Mouse (Mus musculus) midbrain, embryonic 12.5 days (tissue): ENCODE measurements around the gene Gm3285. TPM values are rescaled to one million over a fixed set of nuclear protein-coding genes. Genes with fewer than 3 reads are reported as not detected.

Experiments
- ATAC-seq: fragments of 200-750 bp; cut with Nextera tagmentation; 2 replicates; pipeline ENCODE4 v1.8.0; 2017; ENCODE audit warnings: low read depth, moderate TSS enrichment, moderate library complexity; ENCODE audit not compliant: low FRiP score
- H3K27ac ChIP-seq: fragments of 300-500 bp; sonication (generic); replicated peaks from 2 replicates; pipeline ENCODE4 v1.5.1; 2016; ENCODE audit warnings: mild to moderate bottlenecking
- H3K27me3 ChIP-seq: fragments of 300-500 bp; sonication (generic); 2 replicates; pipeline ENCODE4 v1.6.1; 2016; ENCODE audit warnings: mild to moderate bottlenecking
- H3K36me3 ChIP-seq: fragments of 300-500 bp; sonication (generic); 2 replicates; pipeline ENCODE4 v1.6.1; 2016
- H3K4me1 ChIP-seq: fragments of 300-500 bp; sonication (generic); 2 replicates; pipeline ENCODE4 v1.6.1; 2016
- H3K4me2 ChIP-seq: fragments of 300-500 bp; sonication (generic); replicated peaks from 2 replicates; pipeline ENCODE4 v1.6.1; 2016; ENCODE audit warnings: mild to moderate bottlenecking, moderate library complexity
- H3K4me3 ChIP-seq: fragments of 300-500 bp; sonication (generic); 2 replicates; pipeline ENCODE4 v1.5.1; 2016; ENCODE audit warnings: mild to moderate bottlenecking
- H3K9ac ChIP-seq: fragments of 300-500 bp; sonication (generic); replicated peaks from 2 replicates; pipeline ENCODE4 v1.6.1; 2016; ENCODE audit warnings: mild to moderate bottlenecking, moderate library complexity
- H3K9me3 ChIP-seq: fragments of 300-500 bp; sonication (generic); 2 replicates; pipeline ENCODE4 v1.6.1; 2016; ENCODE audit warnings: mild to moderate bottlenecking
- WGBS: fragments of 180-500 bp; shearing (Covaris S2); methylation state at CpG from one replicate; pipeline ENCODE4 v1.1.7; 2016; 5-methylcytosine and 5-hydroxymethylcytosine counted together
- polyA plus RNA-seq: library from polyadenylated mRNA; unstranded; fragments of >200 nt; fragmentation: Nextera tagmentation; extraction: Ambion mirVana; gene quantifications from 2 replicates; pipeline ENCODE4 v1.2.1, GENCODE M21; 2016

Gm3285 gene
- polyA plus RNA-seq = not detected in 2 replicates

GRCm38 (mm10) chr10:77861675-77862074 lies at the start of gene Gm3285:
TSS of gene Gm3285 (plus strand) at chr10:77861975.
- peaks cover 6% of the 10 kb centered on the region; the same call in 1 of the 2 replicates for H3K4me1 ChIP-seq
- H3K27me3 ChIP-seq = no peaks in the 10 kb centered on the region
- no peaks in the 10 kb centered on the region for H3K9me3 ChIP-seq
- ATAC-seq = no peak
- 56% methylated on average over 7 of the region's 7 CpGs for WGBS
- no peaks in the 10 kb centered on the region for H3K36me3 ChIP-seq
- no peak within 1 kb of the TSS for H3K9ac ChIP-seq
- H3K4me2 ChIP-seq = no peak within 1 kb of the TSS
- no peak within 1 kb of the TSS for H3K4me3 ChIP-seq
- H3K27ac ChIP-seq = no peak within 1 kb of the TSS

GRCm38 (mm10) chr10:77814382-77814781 lies 47.4 kb upstream of the Gm3285 start, which contains the start of gene Gm2696:
TSS of gene Gm2696 (plus strand) at chr10:77814682.
- Histone ChIP-seq H3K36me3 (no peaks in the 10 kb centered on the region), H3K4me2 (no peak within 1 kb of the TSS), H3K27ac (no peak within 1 kb of the TSS), H3K27me3 (peaks cover 3% of the 10 kb centered on the region; the same call in 1 of the 2 replicates), H3K9ac (no peak within 1 kb of the TSS), H3K9me3 (peaks cover 6% of the 10 kb centered on the region; the same call in 1 of the 2 replicates), H3K4me1 (no peaks in the 10 kb centered on the region), H3K4me3 (no peak within 1 kb of the TSS)
- no peak for ATAC-seq
- 63% methylated on average over 4 of the region's 4 CpGs for WGBS

DNA sequence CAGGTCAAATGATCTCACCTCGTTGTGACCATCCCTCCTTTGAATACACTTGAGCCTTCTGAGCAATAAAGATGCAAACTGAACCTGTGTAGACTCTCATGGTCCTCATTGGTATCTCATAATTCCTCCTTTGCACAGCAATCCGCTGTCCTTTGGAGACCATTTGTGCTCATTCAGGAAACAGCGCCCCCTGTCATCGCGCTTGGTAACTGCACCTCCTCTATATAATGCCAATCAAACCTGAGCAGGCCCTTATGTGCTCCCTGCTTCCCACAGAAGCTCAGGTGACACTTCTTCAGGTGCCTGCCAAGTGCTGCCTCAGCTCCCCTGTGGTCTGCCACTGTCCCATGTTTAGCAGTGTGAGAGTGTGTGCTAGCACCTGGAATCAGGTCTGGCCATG lies 46.3 kb upstream of the Gm3285 start:
- Histone ChIP-seq H3K4me1 (no peaks in the 10 kb centered on the region), H3K9me3 (no peaks in the 10 kb centered on the region), H3K4me2 (no peak overlapping the region), H3K27ac (no peak overlapping the region), H3K36me3 (no peaks in the 10 kb centered on the region), H3K9ac (no peak overlapping the region), H3K27me3 (peaks cover 3% of the 10 kb centered on the region; the same call in 1 of the 2 replicates), H3K4me3 (no peak overlapping the region)
- no peak for ATAC-seq
- 43% methylated on average over 5 of the region's 5 CpGs for WGBS

- Histone ChIP-seq H3K27me3 (peaks cover 3% of the 10 kb centered on the region; the same call in 1 of the 2 replicates), H3K27ac (no peak overlapping the region), H3K4me3 (no peak overlapping the region), H3K4me1 (no peaks in the 10 kb centered on the region), H3K36me3 (no peaks in the 10 kb centered on the region), H3K9ac (no peak overlapping the region), H3K9me3 (peaks cover 3% of the 10 kb centered on the region; the same call in 1 of the 2 replicates), H3K4me2 (no peak overlapping the region)
- ATAC-seq = no peak
- 92% methylated on average over 4 of the region's 4 CpGs for WGBS
These were observed 43.3 kb upstream of the Gm3285 start for GRCm38 (mm10) chr10:77818523-77818922.

DNA sequence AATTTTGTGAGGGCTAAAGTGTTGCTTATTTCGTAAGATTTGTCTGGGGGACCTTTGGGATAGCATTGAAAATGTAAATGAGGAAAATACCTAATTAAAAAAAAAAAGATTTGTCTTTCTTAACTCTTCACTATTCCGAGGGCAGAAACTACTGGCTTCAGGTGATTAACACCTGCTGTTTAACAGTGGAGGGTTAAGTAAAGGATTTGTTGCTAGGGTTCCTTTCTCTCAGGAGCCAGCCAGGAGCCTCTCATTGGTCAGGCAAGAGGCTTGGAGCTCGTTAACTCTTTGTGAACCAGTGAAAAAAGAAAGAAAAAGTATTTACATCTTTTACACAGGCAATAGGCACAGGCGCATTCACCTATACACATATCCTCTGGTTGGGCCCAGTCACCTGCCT lies 42.6 kb upstream of the Gm3285 start:
- Histone ChIP-seq H3K4me2 (no peak overlapping the region), H3K9me3 (peaks cover 3% of the 10 kb centered on the region; the same call in 1 of the 2 replicates), H3K36me3 (no peaks in the 10 kb centered on the region), H3K27ac (no peak overlapping the region), H3K9ac (no peak overlapping the region), H3K4me3 (no peak overlapping the region), H3K4me1 (no peaks in the 10 kb centered on the region), H3K27me3 (peaks cover 3% of the 10 kb centered on the region; the same call in 1 of the 2 replicates)
- WGBS = 22% methylated on average over 4 of the region's 4 CpGs
- no peak for ATAC-seq

DNA sequence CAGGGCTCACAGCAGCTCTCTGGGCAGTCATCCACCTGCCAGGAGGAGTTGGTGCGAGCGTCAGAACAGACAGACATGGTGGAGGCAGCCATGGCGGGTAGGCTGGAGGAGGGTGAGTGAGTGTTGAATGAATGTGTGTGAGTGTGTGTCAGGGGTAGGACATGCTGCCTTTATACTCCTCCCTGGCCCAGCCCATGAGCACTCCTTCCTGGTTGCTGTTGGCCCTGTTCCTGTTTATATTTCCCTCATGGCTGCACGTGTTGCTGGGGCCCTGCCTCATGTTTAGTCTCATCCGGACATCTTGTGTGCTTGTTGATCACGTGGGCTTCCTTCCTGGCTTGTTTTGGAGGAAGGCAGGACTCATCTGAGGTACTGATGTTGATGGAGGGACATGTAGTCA lies 34.8 kb upstream of the Gm3285 start, which contains the start of gene Krtap10-4:
Gene Krtap10-4, minus strand, starts transcription at position 145 of the 400 bp plus-strand sequence.
- H3K36me3 ChIP-seq = no peaks in the 10 kb centered on the region
- H3K4me3 ChIP-seq = no peak within 1 kb of the TSS
- WGBS = 66% methylated on average over 5 of the region's 6 CpGs
- no peak within 1 kb of the TSS for H3K27ac ChIP-seq
- H3K9ac ChIP-seq = no peak within 1 kb of the TSS
- no peaks in the 10 kb centered on the region for H3K4me1 ChIP-seq
- peaks cover 3% of the 10 kb centered on the region; the same call in 1 of the 2 replicates for H3K9me3 ChIP-seq
- no peaks in the 10 kb centered on the region for H3K27me3 ChIP-seq
- ATAC-seq = no peak
- H3K4me2 ChIP-seq = no peak within 1 kb of the TSS

- Histone ChIP-seq H3K9me3 (no peaks in the 10 kb centered on the region), H3K4me1 (no peaks in the 10 kb centered on the region), H3K27ac (no peak within 1 kb of the TSS), H3K4me2 (no peak within 1 kb of the TSS), H3K9ac (no peak within 1 kb of the TSS), H3K27me3 (no peaks in the 10 kb centered on the region), H3K36me3 (no peaks in the 10 kb centered on the region), H3K4me3 (no peak within 1 kb of the TSS)
- WGBS = 76% methylated on average over 9 of the region's 9 CpGs
- ATAC-seq = no peak
These were observed 26.1 kb upstream of the Gm3285 start, which contains the start of gene Krtap10-10 for GRCm38 (mm10) chr10:77835647-77836046. TSS of gene Krtap10-10 (plus strand) at chr10:77835947.

GRCm38 (mm10) chr10:77839006-77839405 lies 22.8 kb upstream of the Gm3285 start:
- H3K27me3 ChIP-seq = no peaks in the 10 kb centered on the region
- no peaks in the 10 kb centered on the region for H3K36me3 ChIP-seq
- H3K4me2 ChIP-seq = no peak overlapping the region
- WGBS = 82% methylated on average over 6 of the region's 6 CpGs
- no peak overlapping the region for H3K4me3 ChIP-seq
- peaks cover 6% of the 10 kb centered on the region; the same call in 1 of the 2 replicates for H3K9me3 ChIP-seq
- H3K9ac ChIP-seq = no peak overlapping the region
- no peak overlapping the region for H3K27ac ChIP-seq
- no peak for ATAC-seq
- H3K4me1 ChIP-seq = no peaks in the 10 kb centered on the region

DNA sequence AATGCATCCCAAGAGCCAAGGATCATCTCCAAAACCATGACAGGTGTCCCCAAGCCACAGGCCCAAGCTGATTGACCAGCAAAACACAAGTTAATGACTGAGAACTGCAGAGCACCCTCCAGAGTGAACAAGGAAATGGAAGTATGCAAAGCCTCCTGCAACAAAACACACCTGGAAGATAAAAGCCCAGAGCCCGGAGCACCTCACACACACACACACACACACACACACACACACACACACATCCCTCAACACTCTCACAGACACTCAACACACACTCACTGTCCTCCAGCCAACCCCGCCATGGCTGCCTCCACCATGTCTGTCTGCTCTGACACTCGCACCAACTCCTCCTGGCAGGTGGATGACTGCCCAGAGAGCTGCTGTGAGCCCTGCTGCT lies 15.3 kb upstream of the Gm3285 start, which contains the start of gene Gm36176:
Gene Gm36176, plus strand, starts transcription at position 301 of the 400 bp plus-strand sequence.
- peaks cover 6% of the 10 kb centered on the region; the same call in 1 of the 2 replicates for H3K9me3 ChIP-seq
- H3K27ac ChIP-seq = no peak within 1 kb of the TSS
- no peaks in the 10 kb centered on the region for H3K4me1 ChIP-seq
- WGBS = 64% methylated on average over 2 of the region's 3 CpGs
- H3K4me3 ChIP-seq = no peak within 1 kb of the TSS
- no peaks in the 10 kb centered on the region for H3K36me3 ChIP-seq
- H3K4me2 ChIP-seq = no peak within 1 kb of the TSS
- no peak for ATAC-seq
- H3K9ac ChIP-seq = no peak within 1 kb of the TSS
- no peaks in the 10 kb centered on the region for H3K27me3 ChIP-seq

GRCm38 (mm10) chr10:77846961-77847360 lies 14.8 kb upstream of the Gm3285 start:
- no peak for ATAC-seq
- whole genome bisulfite sequencing = 18% methylated on average over 2 of the region's 2 CpGs
- no peak overlapping the region for H3K4me2 ChIP-seq
- H3K36me3 ChIP-seq = no peaks in the 10 kb centered on the region
- H3K27ac ChIP-seq = no peak overlapping the region
- H3K9me3 ChIP-seq = peaks cover 6% of the 10 kb centered on the region; the same call in 1 of the 2 replicates
- H3K4me1 ChIP-seq = no peaks in the 10 kb centered on the region
- H3K4me3 ChIP-seq = no peak overlapping the region
- H3K9ac ChIP-seq = no peak overlapping the region
- H3K27me3 ChIP-seq = no peaks in the 10 kb centered on the region

DNA sequence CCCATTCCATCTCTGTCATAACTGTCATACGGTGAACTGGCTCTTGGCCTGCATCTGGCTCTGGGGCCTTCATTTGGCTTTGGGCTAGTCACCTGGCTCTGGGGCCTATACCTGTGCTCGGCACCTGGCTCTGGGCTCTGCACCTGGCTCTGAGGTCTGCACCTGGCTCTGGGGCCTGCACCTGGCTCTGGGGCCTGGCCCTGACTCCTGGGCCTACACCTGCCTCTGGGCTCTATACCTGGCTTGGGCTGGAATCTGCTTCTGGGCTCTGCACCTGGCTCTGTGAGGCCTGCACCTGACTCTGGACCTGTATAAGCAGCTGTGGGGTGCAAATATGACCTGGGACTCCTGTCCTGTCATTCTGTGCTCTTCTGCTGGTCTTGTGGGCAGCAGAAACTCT lies 14.2 kb upstream of the Gm3285 start:
- Histone ChIP-seq H3K27ac (no peak overlapping the region), H3K9me3 (peaks cover 6% of the 10 kb centered on the region; the same call in 1 of the 2 replicates), H3K27me3 (no peaks in the 10 kb centered on the region), H3K4me2 (no peak overlapping the region), H3K4me3 (no peak overlapping the region), H3K9ac (no peak overlapping the region), H3K36me3 (no peaks in the 10 kb centered on the region), H3K4me1 (no peaks in the 10 kb centered on the region)
- ATAC-seq = no peak
- 84% methylated on average over 2 of the region's 2 CpGs for WGBS

GRCm38 (mm10) chr10:77852559-77852958 lies 9.2 kb upstream of the Gm3285 start, which contains the start of gene Gm10318:
TSS of gene Gm10318 (plus strand) at chr10:77852859.
- no peak for ATAC-seq
- Histone ChIP-seq H3K9me3 (no peaks in the 10 kb centered on the region), H3K4me3 (no peak within 1 kb of the TSS), H3K4me1 (no peaks in the 10 kb centered on the region), H3K27me3 (no peaks in the 10 kb centered on the region), H3K36me3 (no peaks in the 10 kb centered on the region), H3K27ac (peak within 1 kb of the TSS; percentile 42; the same call in 1 of the 2 replicates), H3K4me2 (no peak within 1 kb of the TSS), H3K9ac (no peak within 1 kb of the TSS)
- WGBS = 76% methylated on average over 9 of the region's 9 CpGs
